Mouse (Mus musculus) forebrain, embryonic 16.5 days (tissue): ENCODE measurements around the gene Golt1a. TPM values are rescaled to one million over a fixed set of nuclear protein-coding genes. Genes with fewer than 3 reads are reported as not detected.

ENCODE experiments used
- ATAC-seq: fragments of 200-750 bp; cut with Nextera tagmentation; 2 replicates; pipeline ENCODE4 v1.8.0; 2017; ENCODE audit warnings: mild to moderate bottlenecking, moderate library complexity
- H3K27ac ChIP-seq: fragments of 300-500 bp; sonication (generic); 2 replicates; pipeline ENCODE4 v1.5.1; 2014; ENCODE audit warnings: low read length, control low read depth
- H3K27me3 ChIP-seq: fragments of 300-500 bp; sonication (generic); replicated peaks from 2 replicates; pipeline ENCODE4 v1.6.1; 2014; ENCODE audit warnings: low read length; ENCODE audit not compliant: control insufficient read depth, insufficient read depth
- H3K36me3 ChIP-seq: fragments of 300-500 bp; sonication (generic); 2 replicates; pipeline ENCODE4 v1.6.1; 2014; ENCODE audit not compliant: control insufficient read depth, insufficient read depth
- H3K4me1 ChIP-seq: fragments of 300-500 bp; sonication (generic); replicated peaks from 2 replicates; pipeline ENCODE4 v1.6.1; 2014; ENCODE audit warnings: low read length; ENCODE audit not compliant: control insufficient read depth, insufficient read depth
- H3K4me2 ChIP-seq: fragments of 300-500 bp; sonication (generic); 2 replicates; pipeline ENCODE4 v1.6.1; 2014; ENCODE audit warnings: mild to moderate bottlenecking, low read length, control low read depth
- H3K4me3 ChIP-seq: fragments of 300-500 bp; sonication (generic); replicated peaks from 2 replicates; pipeline ENCODE4 v1.5.1; 2014; ENCODE audit warnings: mild to moderate bottlenecking, low read length, control low read depth
- H3K9ac ChIP-seq: fragments of 300-500 bp; sonication (generic); replicated peaks from 2 replicates; pipeline ENCODE4 v1.6.1; 2014; ENCODE audit warnings: low read depth, low read length, control low read depth
- H3K9me3 ChIP-seq: fragments of 300-500 bp; sonication (generic); 2 replicates; pipeline ENCODE4 v1.6.1; 2016; ENCODE audit warnings: low read length; ENCODE audit not compliant: control insufficient read depth
- WGBS: fragments of 180-500 bp; shearing (Covaris S2); extraction: QIAGEN DNeasy Blood & Tissue Kit; methylation state at CpG from one replicate; pipeline ENCODE4 v1.1.7; 2014; 5-methylcytosine and 5-hydroxymethylcytosine counted together
- polyA plus RNA-seq: library from polyadenylated mRNA; unstranded; fragments of >200 nt; fragmentation: Nextera tagmentation; extraction: Ambion mirVana; gene quantifications from 2 replicates; pipeline ENCODE4 v1.2.1, GENCODE M21; 2015

Gene Golt1a
- polyA plus RNA-seq, 1 experiment from 2014 or later: not detected

DNA sequence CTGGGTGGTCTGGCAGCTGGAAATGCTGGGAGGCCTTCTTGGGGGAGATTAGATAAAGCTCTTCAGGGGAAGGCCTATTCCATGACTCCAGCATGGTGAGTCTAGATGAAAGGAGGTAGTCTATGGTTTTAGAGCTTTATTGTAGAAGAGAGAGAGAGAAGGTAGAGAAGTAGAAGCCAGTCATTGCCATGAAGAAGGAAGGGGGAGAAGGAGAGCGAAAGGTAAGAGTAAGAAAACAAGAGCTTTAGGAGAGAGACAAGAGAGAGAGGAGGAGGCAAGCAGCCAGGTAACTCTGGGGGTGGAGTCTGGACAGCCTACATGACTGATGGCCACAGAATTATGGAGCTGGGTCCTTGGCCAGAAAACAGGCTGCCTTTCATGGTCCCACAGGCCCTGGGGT is 40.6 kb downstream of the Golt1a start, which contains the start of gene Ren1:
Gene Ren1 (plus strand): TSS at position 301 of the 400 bp plus-strand sequence.
- WGBS: 88% methylated on average over 1 of the region's 1 CpGs
- Histone ChIP-seq H3K4me2 (no peak within 1 kb of the TSS), H3K4me3 (no peak within 1 kb of the TSS), H3K9me3 (no peaks in the 10 kb centered on the region), H3K9ac (no peak within 1 kb of the TSS), H3K27ac (no peak within 1 kb of the TSS), H3K4me1 (peaks cover 10% of the 10 kb centered on the region), H3K27me3 (no peaks in the 10 kb centered on the region), H3K36me3 (no peaks in the 10 kb centered on the region)
- ATAC-seq: no peak

- Histone ChIP-seq H3K27ac (no peak overlapping the region), H3K4me3 (no peak overlapping the region), H3K4me2 (no peak overlapping the region), H3K27me3 (no peaks in the 10 kb centered on the region), H3K4me1 (peaks cover 10% of the 10 kb centered on the region), H3K9ac (no peak overlapping the region), H3K36me3 (no peaks in the 10 kb centered on the region), H3K9me3 (no peaks in the 10 kb centered on the region)
- 50% methylated on average over 9 of the region's 9 CpGs for WGBS
- ATAC-seq: peak; percentile 37; the same call in 1 of the 2 replicates
Measured at GRCm38 (mm10) chr1:133351762-133352161, 42.2 kb downstream of the Golt1a start.

DNA sequence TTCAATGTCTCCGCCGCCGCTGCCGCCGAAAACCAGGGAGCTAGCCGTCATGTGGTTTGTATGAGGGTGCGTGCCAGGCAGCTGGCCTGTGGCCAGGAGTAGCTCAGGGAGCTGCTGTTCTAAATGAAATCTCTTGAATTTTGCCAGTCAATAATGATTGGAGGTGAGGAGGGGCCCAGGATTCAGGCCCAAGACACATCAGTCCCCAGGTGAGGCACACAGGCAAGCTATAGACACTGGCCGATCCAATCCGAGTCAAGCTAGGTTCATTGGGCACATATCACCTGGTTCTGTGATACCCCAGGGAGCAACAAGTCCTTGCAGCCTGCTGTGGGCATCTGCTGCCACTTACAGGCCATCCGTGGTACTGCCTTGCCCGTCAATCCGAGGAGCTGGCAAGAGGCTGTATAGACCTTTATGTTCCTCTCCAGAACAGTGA is 43.8 kb downstream of the Golt1a start:
- H3K4me3 ChIP-seq: no peak overlapping the region
- peak; percentile 74 for ATAC-seq
- H3K27me3 ChIP-seq: no peaks in the 10 kb centered on the region; the same call in 1 of the 2 replicates
- H3K9ac ChIP-seq: no peak overlapping the region
- WGBS: 24% methylated on average over 12 of the region's 12 CpGs
- no peak overlapping the region for H3K27ac ChIP-seq
- H3K9me3 ChIP-seq: no peaks in the 10 kb centered on the region
- no peaks in the 10 kb centered on the region for H3K36me3 ChIP-seq
- H3K4me2 ChIP-seq: peak overlapping the region; percentile 4; the same call in 1 of the 2 replicates
- H3K4me1 ChIP-seq: peaks cover 10% of the 10 kb centered on the region

DNA sequence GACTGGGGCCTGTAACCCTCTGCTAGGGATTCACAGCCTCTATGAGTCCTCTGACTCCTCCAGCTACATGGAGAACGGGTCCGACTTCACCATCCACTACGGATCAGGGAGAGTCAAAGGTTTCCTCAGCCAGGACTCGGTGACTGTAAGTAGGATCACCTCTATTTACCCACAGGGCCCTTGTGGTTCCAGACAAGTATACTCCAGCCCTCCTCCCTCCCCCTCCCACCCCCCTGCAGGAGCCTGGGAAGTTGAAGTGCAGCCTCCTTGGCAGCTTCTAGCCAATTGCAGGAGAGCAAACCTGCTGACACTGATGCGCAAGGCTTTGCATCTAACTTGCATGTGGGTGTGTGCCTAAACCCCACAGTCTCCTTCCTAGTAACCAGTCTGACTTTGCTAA is 45.9 kb downstream of the Golt1a start:
- Histone ChIP-seq H3K4me3 (no peak overlapping the region), H3K27ac (no peak overlapping the region), H3K36me3 (no peaks in the 10 kb centered on the region), H3K9ac (no peak overlapping the region), H3K9me3 (no peaks in the 10 kb centered on the region), H3K4me1 (peaks cover 10% of the 10 kb centered on the region), H3K27me3 (peaks cover 2% of the 10 kb centered on the region; the same call in 1 of the 2 replicates), H3K4me2 (no peak overlapping the region)
- 50% methylated on average over 5 of the region's 5 CpGs for WGBS
- no peak for ATAC-seq

DNA sequence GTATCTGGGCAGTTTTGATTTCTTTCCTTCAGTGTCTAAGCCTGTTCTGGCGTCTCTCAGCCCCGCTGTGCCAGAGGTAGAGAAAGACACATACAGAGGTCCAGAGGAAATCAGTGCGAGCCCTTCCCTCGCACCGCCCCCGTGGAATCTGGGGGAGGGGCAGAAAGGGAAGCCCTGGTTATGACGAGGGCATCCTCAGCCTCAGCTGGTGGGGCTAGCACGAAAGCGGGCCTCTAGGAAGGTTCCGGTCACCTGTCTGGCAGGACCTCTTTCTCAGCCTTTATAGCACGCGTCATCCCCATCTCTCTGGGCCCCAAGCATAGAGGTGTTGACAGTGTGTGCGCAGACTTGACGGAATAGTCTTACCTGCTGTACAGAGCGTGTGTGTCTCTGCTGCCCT is 46.3 kb downstream of the Golt1a start:
- Histone ChIP-seq H3K27ac (no peak overlapping the region), H3K27me3 (peaks cover 2% of the 10 kb centered on the region; the same call in 1 of the 2 replicates), H3K4me3 (no peak overlapping the region), H3K9me3 (no peaks in the 10 kb centered on the region), H3K9ac (no peak overlapping the region), H3K4me2 (no peak overlapping the region), H3K4me1 (peaks cover 10% of the 10 kb centered on the region), H3K36me3 (no peaks in the 10 kb centered on the region)
- 56% methylated on average over 15 of the region's 15 CpGs for WGBS
- ATAC-seq: no peak

DNA sequence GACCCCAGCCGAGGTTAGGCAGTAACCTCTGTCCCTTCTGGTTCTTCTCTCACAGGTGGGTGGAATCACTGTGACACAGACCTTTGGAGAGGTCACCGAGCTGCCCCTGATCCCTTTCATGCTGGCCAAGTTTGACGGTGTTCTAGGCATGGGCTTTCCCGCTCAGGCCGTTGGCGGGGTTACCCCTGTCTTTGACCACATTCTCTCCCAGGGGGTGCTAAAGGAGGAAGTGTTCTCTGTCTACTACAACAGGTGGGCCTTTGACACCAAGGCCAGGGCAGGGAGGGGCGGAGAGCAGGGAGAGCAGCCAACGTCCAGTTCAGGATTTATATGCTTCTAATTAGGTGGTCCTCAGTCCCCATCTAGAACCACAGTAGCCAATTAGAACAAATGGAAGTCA is 46.7 kb downstream of the Golt1a start:
- peaks cover 10% of the 10 kb centered on the region for H3K4me1 ChIP-seq
- H3K36me3 ChIP-seq: no peaks in the 10 kb centered on the region
- WGBS: 71% methylated on average over 8 of the region's 8 CpGs
- H3K4me2 ChIP-seq: no peak overlapping the region
- H3K27me3 ChIP-seq: peaks cover 2% of the 10 kb centered on the region; the same call in 1 of the 2 replicates
- no peak overlapping the region for H3K27ac ChIP-seq
- H3K9me3 ChIP-seq: no peaks in the 10 kb centered on the region
- no peak for ATAC-seq
- H3K4me3 ChIP-seq: no peak overlapping the region
- H3K9ac ChIP-seq: no peak overlapping the region

- Histone ChIP-seq H3K4me2 (no peak overlapping the region), H3K27me3 (peaks cover 10% of the 10 kb centered on the region), H3K4me1 (peaks cover 6% of the 10 kb centered on the region), H3K4me3 (no peak overlapping the region), H3K9me3 (no peaks in the 10 kb centered on the region), H3K9ac (no peak overlapping the region), H3K27ac (no peak overlapping the region), H3K36me3 (no peaks in the 10 kb centered on the region)
- 86% methylated on average over 6 of the region's 6 CpGs for WGBS
- no peak for ATAC-seq
Measured at GRCm38 (mm10) chr1:133361006-133361405, 51.4 kb downstream of the Golt1a start.

DNA sequence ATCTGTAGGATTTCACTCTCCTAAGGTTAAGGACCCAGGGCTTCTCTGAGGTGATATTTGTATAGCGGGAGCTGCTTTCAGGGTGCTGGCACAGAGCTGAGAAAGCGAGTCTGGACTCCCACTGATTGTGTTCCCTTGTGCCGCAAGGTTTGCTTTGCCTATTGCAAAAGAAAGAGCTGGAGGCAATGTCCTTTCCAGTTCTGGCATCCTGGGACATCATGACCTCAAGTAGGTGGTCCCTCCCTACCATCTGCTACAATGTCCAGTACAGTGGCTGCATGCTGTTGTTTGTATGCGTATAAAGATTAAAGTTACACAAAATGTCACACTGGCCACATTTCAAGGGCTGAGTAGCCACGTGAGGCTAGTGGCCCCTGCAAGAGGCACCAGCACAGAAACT is 52.5 kb downstream of the Golt1a start:
- ATAC-seq: no peak
- H3K4me1 ChIP-seq: peaks cover 6% of the 10 kb centered on the region
- no peak overlapping the region for H3K4me3 ChIP-seq
- H3K27ac ChIP-seq: no peak overlapping the region
- H3K9me3 ChIP-seq: no peaks in the 10 kb centered on the region
- H3K36me3 ChIP-seq: no peaks in the 10 kb centered on the region
- H3K9ac ChIP-seq: no peak overlapping the region
- H3K27me3 ChIP-seq: peaks cover 10% of the 10 kb centered on the region
- no peak overlapping the region for H3K4me2 ChIP-seq
- 88% methylated on average over 5 of the region's 5 CpGs for WGBS

DNA sequence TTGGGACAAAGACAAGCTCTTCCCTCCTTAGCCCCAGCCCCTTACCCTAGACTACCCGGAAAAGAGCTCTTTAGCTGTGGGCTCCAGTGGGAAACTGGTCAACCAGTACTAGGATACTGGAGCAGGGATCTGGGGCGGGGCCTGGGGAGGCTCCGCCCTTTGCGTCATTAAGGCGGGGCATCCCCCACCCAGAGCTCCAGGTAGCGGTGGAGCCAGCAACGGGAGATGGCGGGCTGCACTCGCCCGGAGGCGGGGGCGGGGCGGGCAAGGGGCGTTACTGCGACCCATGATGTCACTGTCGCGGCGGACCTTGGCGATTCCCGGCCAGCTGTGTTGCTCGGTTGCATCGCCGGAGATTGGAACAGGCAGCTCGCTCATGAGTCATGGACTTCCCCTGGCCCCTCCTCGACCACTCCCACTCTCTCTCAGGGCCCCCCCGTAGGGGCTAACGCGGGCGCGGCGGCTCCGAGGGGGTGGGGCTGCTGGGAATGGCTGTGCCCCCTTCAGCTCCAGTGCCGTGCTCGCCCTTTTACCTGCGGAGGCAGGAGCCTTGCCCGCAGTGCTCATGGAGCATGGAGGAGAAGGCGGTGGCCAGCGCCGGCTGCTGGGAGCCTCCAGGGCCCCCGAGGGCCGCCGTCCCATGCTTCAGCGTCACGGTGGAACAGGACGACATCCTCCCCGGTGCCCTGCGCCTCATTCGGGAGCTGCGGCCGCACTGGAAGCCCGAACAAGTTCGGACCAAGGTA is 53.8 kb downstream of the Golt1a start, which contains the start of gene Etnk2:
Gene Etnk2 (plus strand): TSS at position 297 of the 746 bp plus-strand sequence.
- Histone ChIP-seq H3K4me3 (peak within 1 kb of the TSS; percentile 65), H3K27ac (no peak within 1 kb of the TSS), H3K9me3 (no peaks in the 10 kb centered on the region), H3K36me3 (no peaks in the 10 kb centered on the region), H3K9ac (peak within 1 kb of the TSS; percentile 65), H3K4me1 (peaks cover 9% of the 10 kb centered on the region), H3K27me3 (peaks cover 10% of the 10 kb centered on the region; the same call in 1 of the 2 replicates), H3K4me2 (peak within 1 kb of the TSS; percentile 92)
- WGBS: 1% methylated on average over 52 of the region's 52 CpGs
- ATAC-seq: peak; percentile 76
